Mouse (Mus musculus) heart, adult 2 months (tissue): ENCODE measurements around the gene Ttyh3. TPM values are rescaled to one million over a fixed set of nuclear protein-coding genes. Genes with fewer than 3 reads are reported as not detected.

ENCODE experiments used
- DNase-seq, 2 experiments: peaks; one replicate each; pipeline ENCODE4 v3.0.0; 2021
- H3K27ac ChIP-seq: fragments of 200-600 bp; 2 replicates; pipeline ENCODE4 v1.8.1; 2022
- H3K27me3 ChIP-seq: fragments of 200-500 bp; 2 replicates; pipeline ENCODE4 v1.6.1; 2012; ENCODE audit warnings: mild to moderate bottlenecking, low read length, inconsistent platforms, mixed read lengths; ENCODE audit not compliant: control insufficient read depth, insufficient read depth
- H3K36me3 ChIP-seq: fragments of 200-500 bp; 2 replicates; pipeline ENCODE4 v1.6.1; 2012; ENCODE audit warnings: low read length, inconsistent platforms; ENCODE audit not compliant: control insufficient read depth, insufficient read depth
- H3K4me1 ChIP-seq: fragments of 200-500 bp; 2 replicates; pipeline ENCODE4 v1.6.1; 2011; ENCODE audit warnings: low read length; ENCODE audit not compliant: control insufficient read depth, insufficient read depth
- H3K4me3 ChIP-seq: fragments of 200-600 bp; 2 replicates; pipeline ENCODE4 v1.8.1; 2022
- H3K79me2 ChIP-seq: fragments of 200-500 bp; replicated peaks from 2 replicates; pipeline ENCODE4 v1.6.1; 2012; ENCODE audit warnings: mild to moderate bottlenecking, inconsistent platforms, low read length, moderate library complexity, mixed read lengths; ENCODE audit not compliant: control insufficient read depth, insufficient read depth
- H3K9ac ChIP-seq: fragments of 200-500 bp; 2 replicates; pipeline ENCODE4 v1.6.1; 2012; ENCODE audit warnings: low read depth, mild to moderate bottlenecking, control low read depth, inconsistent platforms, low read length, mixed read lengths
- CTCF ChIP-seq: fragments of 200-600 bp; IDR thresholded peaks from 2 replicates; pipeline ENCODE4 v1.8.1; 2022; ENCODE audit warnings: antibody characterized with exemption, mild to moderate bottlenecking, moderate library complexity
- EP300 ChIP-seq: fragments of 200-500 bp; IDR thresholded peaks from 2 replicates; pipeline ENCODE4 v1.6.1; 2011; ENCODE audit warnings: low read depth, low read length, control low read depth; ENCODE audit not compliant: insufficient read depth
- POLR2A ChIP-seq: fragments of 200-500 bp; IDR thresholded peaks from 2 replicates; pipeline ENCODE4 v1.6.1; 2011; ENCODE audit warnings: mild to moderate bottlenecking, low read depth, low read length, control low read depth; ENCODE audit not compliant: insufficient read depth
- WGBS: fragments of 180-500 bp; shearing (Covaris S2); methylation state at CpG from one replicate; pipeline ENCODE4 v1.1.7; 2018; 5-methylcytosine and 5-hydroxymethylcytosine counted together
- intact Hi-C: fragments of 180-260 bp; cut with DNase I; formaldehyde crosslinking; loops from one replicate; pipeline ENCODE4 v1.15.1; 2025
- polyA plus RNA-seq: library from polyadenylated mRNA; depleted of rRNA; stranded (reverse); fragments of >200 nt; gene quantifications from 2 replicates; pipeline ENCODE4 v1.2.3, GENCODE M21; 2012
- total RNA-seq, 2 experiments: library from RNA; stranded (reverse); gene quantifications; 2 replicates each; pipeline ENCODE4 v1.2.3; 2021

Gene Ttyh3
- total and polyA plus RNA-seq, 3 experiments, result 10.6 to 14.6 (median 11.0) TPM

- DNase-seq, result no peak
- WGBS, result 60% methylated on average over 5 of the region's 5 CpGs
- intact Hi-C loops, result no loop called here
Observed at GRCm38 (mm10) chr5:140599939-140600338, 48.9 kb downstream of the Ttyh3 start.

GRCm38 (mm10) chr5:140597787-140598186 lies 51.0 kb downstream of the Ttyh3 start:
- no peak for DNase-seq
- intact Hi-C loops, result loop anchor here (2.0 kb wide), 1 partner anchor 13 kb away; no protein-coding TSS in a partner anchor

More at GRCm38 (mm10) chr5:140599939-140600338, 48.9 kb downstream of the Ttyh3 start:
- no peaks in the 10 kb centered on the region for H3K79me2 ChIP-seq
- peaks cover 7% of the 10 kb centered on the region for H3K4me1 ChIP-seq
- no peaks in the 10 kb centered on the region for H3K27me3 ChIP-seq
- H3K4me3 ChIP-seq, result no peak overlapping the region
- no peaks in the 10 kb centered on the region for H3K36me3 ChIP-seq
- no peak overlapping the region for H3K27ac ChIP-seq
- H3K9ac ChIP-seq, result no peak overlapping the region
- no peak for TF ChIP-seq CTCF
- TF ChIP-seq POLR2A, result no peak
- no peak for TF ChIP-seq EP300

GRCm38 (mm10) chr5:140596927-140597588 lies 51.8 kb downstream of the Ttyh3 start:
- Histone ChIP-seq H3K27me3 (no peaks in the 10 kb centered on the region), H3K36me3 (no peaks in the 10 kb centered on the region), H3K4me1 (peaks cover 5% of the 10 kb centered on the region), H3K27ac (peak overlapping the region; percentile 57), H3K4me3 (no peak overlapping the region), H3K79me2 (no peaks in the 10 kb centered on the region), H3K9ac (no peak overlapping the region)
- DNase-seq, result peak; percentile 67 to 78
- TF ChIP-seq POLR2A (0 out of 2 replicates have a peak, but pooled peaks have one; percentile 7), CTCF (no peak), EP300 (peak; percentile 38; the same call in 1 of the 2 replicates)
- intact Hi-C loops, result loop anchor here (2.0 kb wide), 1 partner anchor 14 kb away; no protein-coding TSS in a partner anchor
- WGBS, result 34% methylated on average over 18 of the region's 18 CpGs

More at GRCm38 (mm10) chr5:140597787-140598186, 51.0 kb downstream of the Ttyh3 start:
- no peak overlapping the region; the same call in 1 of the 2 replicates for H3K27ac ChIP-seq
- no peak overlapping the region for H3K9ac ChIP-seq
- H3K4me1 ChIP-seq, result peaks cover 5% of the 10 kb centered on the region
- WGBS, result 75% methylated on average over 4 of the region's 4 CpGs
- TF ChIP-seq POLR2A, result no peak
- H3K27me3 ChIP-seq, result no peaks in the 10 kb centered on the region
- no peaks in the 10 kb centered on the region for H3K36me3 ChIP-seq
- no peaks in the 10 kb centered on the region for H3K79me2 ChIP-seq
- no peak overlapping the region for H3K4me3 ChIP-seq

GRCm38 (mm10) chr5:140596426-140596825 lies 52.4 kb downstream of the Ttyh3 start:
- no peak for DNase-seq
- TF ChIP-seq POLR2A (no peak), CTCF (no peak), EP300 (no peak)
- peaks cover 5% of the 10 kb centered on the region for H3K4me1 ChIP-seq
- WGBS, result 42% methylated on average over 3 of the region's 3 CpGs
- H3K79me2 ChIP-seq, result no peaks in the 10 kb centered on the region
- intact Hi-C loops, result loop anchor here (2.0 kb wide), 1 partner anchor 14 kb away; no protein-coding TSS in a partner anchor
- peak overlapping the region; percentile 57 for H3K27ac ChIP-seq
- peak overlapping the region; percentile 21; the same call in 1 of the 2 replicates for H3K9ac ChIP-seq
- H3K4me3 ChIP-seq, result no peak overlapping the region
- H3K36me3 ChIP-seq, result no peaks in the 10 kb centered on the region
- no peaks in the 10 kb centered on the region for H3K27me3 ChIP-seq

- Histone ChIP-seq H3K79me2 (no peaks in the 10 kb centered on the region), H3K4me3 (no peak overlapping the region), H3K36me3 (no peaks in the 10 kb centered on the region), H3K27ac (no peak overlapping the region), H3K4me1 (peaks cover 5% of the 10 kb centered on the region), H3K9ac (no peak overlapping the region), H3K27me3 (no peaks in the 10 kb centered on the region)
- 84% methylated on average over 5 of the region's 5 CpGs for WGBS
- no peak for DNase-seq
- no peak for TF ChIP-seq CTCF
- intact Hi-C loops, result no loop called here
Observed at GRCm38 (mm10) chr5:140594846-140595245, 54.0 kb downstream of the Ttyh3 start.

- TF ChIP-seq CTCF (no peak), EP300 (no peak), POLR2A (no peak)
- 86% methylated on average over 16 of the region's 16 CpGs for WGBS
- Histone ChIP-seq H3K79me2 (no peaks in the 10 kb centered on the region), H3K4me1 (no peaks in the 10 kb centered on the region), H3K9ac (no peak overlapping the region), H3K36me3 (no peaks in the 10 kb centered on the region), H3K27me3 (no peaks in the 10 kb centered on the region), H3K4me3 (no peak overlapping the region), H3K27ac (no peak overlapping the region)
- intact Hi-C loops, result no loop called here
- no peak for DNase-seq
Observed at GRCm38 (mm10) chr5:140589082-140589774, 59.6 kb downstream of the Ttyh3 start.
